Mouse (Mus musculus) myocyte (in vitro differentiated cells): Measurements from ENCODE around the gene Hoxc4. TPM values are rescaled to one million over a fixed set of nuclear protein-coding genes. Genes with fewer than 3 reads are reported as not detected.

Experiments used
- H3K27me3 ChIP-seq: one replicate; pipeline ENCODE4 v1.6.1; 2011; ENCODE audit not compliant: control insufficient read depth, insufficient read depth, insufficient read length
- H3K36me3 ChIP-seq: one replicate; pipeline ENCODE4 v1.6.1; 2011; ENCODE audit not compliant: control insufficient read depth, insufficient read depth
- H3K4me2 ChIP-seq: one replicate; pipeline ENCODE4 v1.6.1; 2011; ENCODE audit warnings: low read depth, control low read depth
- H3K4me3 ChIP-seq: one replicate; pipeline ENCODE4 v1.5.1; 2011; ENCODE audit warnings: mild to moderate bottlenecking, control low read depth, moderate library complexity
- H3K79me2 ChIP-seq: one replicate; pipeline ENCODE4 v1.6.1; 2011; ENCODE audit not compliant: control insufficient read depth, insufficient read depth
- H3ac ChIP-seq: one replicate; pipeline ENCODE4 v1.6.1; 2011; ENCODE audit not compliant: control insufficient read depth, insufficient read length
- CEBPB ChIP-seq: IDR thresholded peaks from 2 replicates; pipeline ENCODE4 v1.6.1; 2011; ENCODE audit warnings: mild to moderate bottlenecking, moderate library complexity; ENCODE audit not compliant: poor library complexity, insufficient read depth, severe bottlenecking
- E2F4 ChIP-seq: IDR thresholded peaks from one replicate; pipeline ENCODE4 v1.6.1; 2011; ENCODE audit warnings: mild to moderate bottlenecking, control low read depth, moderate library complexity; ENCODE audit not compliant: insufficient read depth
- MAX ChIP-seq: IDR thresholded peaks from one replicate; pipeline ENCODE4 v1.6.1; 2011; ENCODE audit warnings: low read depth, mild to moderate bottlenecking, control low read depth
- MYOD1 ChIP-seq, 3 experiments: IDR thresholded peaks; one replicate each; pipeline ENCODE4 v1.6.1; 2011; ENCODE audit warnings: control low read depth in 2 of 3, low read depth in 2 of 3, mild to moderate bottlenecking in 2 of 3, moderate library complexity in 1 of 3; ENCODE audit not compliant: insufficient read length in 2 of 3, control insufficient read depth in 1 of 3
- MYOG ChIP-seq, 3 experiments: IDR thresholded peaks; one replicate each; pipeline ENCODE4 v1.6.1; 2011; ENCODE audit warnings: control low read depth in 2 of 3, low read depth in 2 of 3, mild to moderate bottlenecking in 2 of 3; ENCODE audit not compliant: insufficient read length in 2 of 3, control insufficient read depth in 1 of 3, insufficient read depth in 1 of 3
- POLR2A ChIP-seq: IDR thresholded peaks from one replicate; pipeline ENCODE4 v1.6.1; 2011; ENCODE audit warnings: low read depth, mild to moderate bottlenecking, control low read depth, moderate library complexity; ENCODE audit not compliant: insufficient read length
- POLR2AphosphoS2 ChIP-seq: IDR thresholded peaks from one replicate; pipeline ENCODE4 v1.6.1; 2011; ENCODE audit warnings: low read depth, control low read depth; ENCODE audit not compliant: insufficient read length
- REST ChIP-seq: IDR thresholded peaks from one replicate; pipeline ENCODE4 v1.6.1; 2011; ENCODE audit warnings: mild to moderate bottlenecking, control low read depth, moderate library complexity; ENCODE audit not compliant: insufficient read depth, insufficient read length
- SRF ChIP-seq: IDR thresholded peaks from one replicate; pipeline ENCODE4 v1.6.1; 2011; ENCODE audit warnings: low read depth; ENCODE audit not compliant: control insufficient read depth, insufficient read length
- TCF12 ChIP-seq: IDR thresholded peaks from one replicate; pipeline ENCODE4 v1.6.1; 2011; ENCODE audit warnings: mild to moderate bottlenecking, control low read depth; ENCODE audit not compliant: poor library complexity, insufficient read depth, severe bottlenecking
- TCF3 ChIP-seq: IDR thresholded peaks from one replicate; pipeline ENCODE4 v1.6.1; 2011; ENCODE audit warnings: low read depth, control low read depth; ENCODE audit not compliant: insufficient read length
- USF1 ChIP-seq: IDR thresholded peaks from one replicate; pipeline ENCODE4 v1.6.1; 2011; ENCODE audit warnings: low read depth, mild to moderate bottlenecking, control low read depth, moderate library complexity
- polyA plus RNA-seq: library from polyadenylated mRNA; unstranded; fragments of >200 nt; fragmentation: generic; extraction: Trizol; gene quantifications from one replicate; pipeline ENCODE4 v1.2.1, GENCODE M21; 2012; ENCODE audit warnings: missing spikeins

Hoxc4 gene
- polyA plus RNA-seq, 1 experiment, result 3.6 TPM

- H3K79me2 ChIP-seq, result no peaks in the 10 kb centered on the region
- H3ac ChIP-seq, result no peak overlapping the region
- no peaks in the 10 kb centered on the region for H3K27me3 ChIP-seq
- no peaks in the 10 kb centered on the region for H3K36me3 ChIP-seq
- TF ChIP-seq MYOD1 (IDR thresholded peaks at IDR 0.05; ENCODE audit: control insufficient read depth in 1 of 3, insufficient read length in 2 of 3, low read depth in 2 of 3) (no peak), REST (no peak), SRF (no peak), USF1 (no peak), POLR2A (no peak), TCF12 (no peak), E2F4 (no peak), CEBPB (no peak), POLR2AphosphoS2 (no peak), TCF3 (no peak), MYOG (IDR thresholded peaks at IDR 0.05; ENCODE audit: control insufficient read depth in 1 of 3, insufficient read depth in 1 of 3, insufficient read length in 2 of 3, low read depth in 2 of 3) (no peak), MAX (no peak)
- no peak overlapping the region for H3K4me2 ChIP-seq
- no peak overlapping the region for H3K4me3 ChIP-seq
Observed at GRCm38 (mm10) chr15:103059393-103059992, 40.8 kb downstream of the Hoxc4 start.

- Histone ChIP-seq H3ac (no peak overlapping the region), H3K4me2 (no peak overlapping the region), H3K27me3 (no peaks in the 10 kb centered on the region), H3K36me3 (no peaks in the 10 kb centered on the region), H3K4me3 (no peak overlapping the region), H3K79me2 (no peaks in the 10 kb centered on the region)
- TF ChIP-seq SRF (no peak), TCF3 (no peak), MYOG (IDR thresholded peaks at IDR 0.05; ENCODE audit: control insufficient read depth in 1 of 3, insufficient read depth in 1 of 3, insufficient read length in 2 of 3, low read depth in 2 of 3) (no peak), POLR2A (no peak), TCF12 (no peak), MAX (no peak), CEBPB (no peak), USF1 (no peak), REST (no peak), MYOD1 (IDR thresholded peaks at IDR 0.05; ENCODE audit: control insufficient read depth in 1 of 3, insufficient read length in 2 of 3, low read depth in 2 of 3) (no peak), E2F4 (no peak), POLR2AphosphoS2 (no peak)
Observed at GRCm38 (mm10) chr15:103060021-103060340, 41.2 kb downstream of the Hoxc4 start.

GRCm38 (mm10) chr15:103060341-103061130 lies 41.8 kb downstream of the Hoxc4 start:
- Histone ChIP-seq H3K27me3 (no peaks in the 10 kb centered on the region), H3K4me3 (no peak overlapping the region), H3K36me3 (no peaks in the 10 kb centered on the region), H3ac (no peak overlapping the region), H3K79me2 (no peaks in the 10 kb centered on the region), H3K4me2 (no peak overlapping the region)
- TF ChIP-seq MYOG (IDR thresholded peaks at IDR 0.05; ENCODE audit: control insufficient read depth in 1 of 3, insufficient read depth in 1 of 3, insufficient read length in 2 of 3, low read depth in 2 of 3) (no peak), CEBPB (no peak), MYOD1 (IDR thresholded peaks at IDR 0.05; ENCODE audit: control insufficient read depth in 1 of 3, insufficient read length in 2 of 3, low read depth in 2 of 3) (no peak), TCF3 (no peak), POLR2A (no peak)

- Histone ChIP-seq H3K79me2 (no peaks in the 10 kb centered on the region), H3ac (no peak overlapping the region), H3K4me3 (no peak overlapping the region), H3K36me3 (no peaks in the 10 kb centered on the region), H3K4me2 (no peak overlapping the region), H3K27me3 (no peaks in the 10 kb centered on the region)
- no peak for TF ChIP-seq REST
- no peak for TF ChIP-seq TCF3
- TF ChIP-seq POLR2A, result no peak
- no peak for TF ChIP-seq USF1
- no peak for TF ChIP-seq TCF12
- no peak for TF ChIP-seq CEBPB
- no peak for TF ChIP-seq MYOD1 (IDR thresholded peaks at IDR 0.05; ENCODE audit: control insufficient read depth in 1 of 3, insufficient read length in 2 of 3, low read depth in 2 of 3)
- no peak for TF ChIP-seq SRF
- TF ChIP-seq MAX, result no peak
- no peak for TF ChIP-seq E2F4
- TF ChIP-seq MYOG (IDR thresholded peaks at IDR 0.05; ENCODE audit: control insufficient read depth in 1 of 3, insufficient read depth in 1 of 3, insufficient read length in 2 of 3, low read depth in 2 of 3), result no peak
- TF ChIP-seq POLR2AphosphoS2, result no peak
Observed at GRCm38 (mm10) chr15:103061131-103061825, 42.5 kb downstream of the Hoxc4 start.
